Mouse (Mus musculus): ENCODE measurements around the gene Manba. TPM values are rescaled to one million over a fixed set of nuclear protein-coding genes. Genes with fewer than 3 reads are reported as not detected.

Manba gene
- polyA plus RNA-seq, 1 experiment from 2014 or later, result 16.8 TPM

DNA sequence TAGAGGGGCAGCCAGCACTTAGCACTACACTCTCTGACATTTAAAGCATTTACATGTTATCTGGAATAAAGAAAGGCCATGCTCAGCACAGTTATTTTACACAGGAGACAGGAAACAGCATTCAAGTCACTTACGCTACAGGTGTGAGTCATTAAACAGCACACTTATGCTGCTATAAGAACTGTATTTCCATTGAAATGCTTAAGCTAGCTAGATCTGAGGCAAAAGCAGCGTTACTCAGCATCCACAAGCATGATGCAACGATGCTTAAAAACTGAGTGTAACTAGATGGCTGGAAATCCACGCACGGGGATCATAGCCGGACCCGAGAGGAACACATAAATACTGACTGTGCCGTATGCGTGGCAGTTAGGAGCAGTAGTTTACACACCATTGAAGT, 121.6 kb downstream of the Manba start:
- Histone ChIP-seq H3K4me2 (ENCODE audit: low read depth, low read length) (no peak overlapping the region), H3K9me3 (replicated peaks; ENCODE audit: control insufficient read depth, low read length) (no peaks in the 10 kb centered on the region), H3K9ac (ENCODE audit: low read length) (no peak overlapping the region), H3K27ac (ENCODE audit: low read length) (peak overlapping the region; percentile 34), H3K4me3 (replicated peaks; ENCODE audit: low read length) (no peak overlapping the region), H3K36me3 (ENCODE audit: control insufficient read depth, insufficient read depth, low read length) (peaks cover 4% of the 10 kb centered on the region; the same call in 1 of the 2 replicates), H3K4me1 (ENCODE audit: control insufficient read depth, insufficient read depth, low read length) (peaks cover 18% of the 10 kb centered on the region), H3K27me3 (ENCODE audit: control insufficient read depth, insufficient read depth, low read length) (no peaks in the 10 kb centered on the region)
- ATAC-seq (ENCODE audit: insufficient read depth, low FRiP score), result no peak
- 51% methylated on average over 9 of the region's 9 CpGs for WGBS

DNA sequence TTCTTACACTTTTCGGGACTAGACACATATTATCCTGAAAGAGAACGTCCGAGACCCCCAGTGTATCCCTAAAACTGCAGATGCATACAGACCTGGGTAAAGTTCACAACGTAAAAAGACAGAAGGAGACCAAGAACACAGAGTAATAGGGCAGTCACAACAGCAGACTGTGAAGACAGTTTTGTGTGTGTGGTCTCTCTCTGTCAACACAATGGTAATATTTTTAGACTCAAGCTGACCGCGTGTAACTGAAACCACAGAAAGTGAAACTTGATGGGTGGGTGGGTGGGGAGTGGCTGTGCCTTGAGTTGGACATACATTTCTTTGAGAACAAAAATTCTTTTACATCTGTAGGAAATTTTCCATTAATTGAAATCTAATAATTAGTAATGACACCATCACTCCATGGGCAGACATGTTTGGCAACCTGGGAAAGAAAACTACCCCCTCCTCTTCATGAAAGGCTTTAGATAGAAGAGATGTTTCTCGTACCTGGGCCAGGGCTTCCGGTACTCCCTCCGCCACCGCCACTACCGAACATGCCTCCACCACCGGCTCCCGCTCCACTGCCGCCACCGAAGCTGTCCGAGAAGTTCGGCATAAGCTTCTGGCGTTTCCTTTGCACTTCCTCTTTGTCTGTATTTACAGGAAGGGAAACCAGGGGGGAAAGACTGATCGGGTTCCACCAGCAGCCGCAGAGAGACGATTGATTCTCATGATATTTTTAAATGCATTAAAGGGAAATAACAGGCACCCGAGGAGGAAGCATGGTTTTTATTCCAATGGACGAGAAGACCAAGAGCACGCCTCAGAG, 122.5 kb downstream of the Manba start:
- H3K9me3 ChIP-seq (replicated peaks; ENCODE audit: control insufficient read depth, low read length), result no peaks in the 10 kb centered on the region
- no peak for ATAC-seq (ENCODE audit: insufficient read depth, low FRiP score)
- H3K4me2 ChIP-seq (ENCODE audit: low read depth, low read length), result peak overlapping the region; percentile 21; the same call in 1 of the 2 replicates
- H3K9ac ChIP-seq (ENCODE audit: low read length), result no peak overlapping the region
- H3K27me3 ChIP-seq (ENCODE audit: control insufficient read depth, insufficient read depth, low read length), result no peaks in the 10 kb centered on the region
- H3K4me3 ChIP-seq (replicated peaks; ENCODE audit: low read length), result 0 out of 2 replicates have a peak overlapping the region, but pooled peaks have one; percentile 2
- H3K27ac ChIP-seq (ENCODE audit: low read length), result peak overlapping the region; percentile 55
- WGBS, result 76% methylated on average over 24 of the region's 24 CpGs
- 0 out of 2 replicates have a peak, but pooled peaks cover 4% of the 10 kb centered on the region for H3K36me3 ChIP-seq (ENCODE audit: control insufficient read depth, insufficient read depth, low read length)
- H3K4me1 ChIP-seq (ENCODE audit: control insufficient read depth, insufficient read depth, low read length), result peaks cover 18% of the 10 kb centered on the region

- peaks cover 12% of the 10 kb centered on the region for H3K4me1 ChIP-seq (ENCODE audit: control insufficient read depth, insufficient read depth, low read length)
- H3K9ac ChIP-seq (ENCODE audit: low read length), result no peak overlapping the region
- no peak overlapping the region for H3K4me2 ChIP-seq (ENCODE audit: low read depth, low read length)
- no peaks in the 10 kb centered on the region for H3K9me3 ChIP-seq (replicated peaks; ENCODE audit: control insufficient read depth, low read length)
- H3K27ac ChIP-seq (ENCODE audit: low read length), result no peak overlapping the region
- ATAC-seq (ENCODE audit: insufficient read depth, low FRiP score), result no peak
- 73% methylated on average over 3 of the region's 3 CpGs for WGBS
- H3K27me3 ChIP-seq (ENCODE audit: control insufficient read depth, insufficient read depth, low read length), result no peaks in the 10 kb centered on the region
- peaks cover 16% of the 10 kb centered on the region; the same call in 1 of the 2 replicates for H3K36me3 ChIP-seq (ENCODE audit: control insufficient read depth, insufficient read depth, low read length)
- H3K4me3 ChIP-seq (replicated peaks; ENCODE audit: low read length), result no peak overlapping the region
These were observed 124.8 kb downstream of the Manba start for GRCm38 (mm10) chr3:135610221-135610620.

GRCm38 (mm10) chr3:135614376-135614775, 129.0 kb downstream of the Manba start:
- Histone ChIP-seq H3K27me3 (ENCODE audit: control insufficient read depth, insufficient read depth, low read length) (no peaks in the 10 kb centered on the region), H3K4me1 (ENCODE audit: control insufficient read depth, insufficient read depth, low read length) (no peaks in the 10 kb centered on the region), H3K4me2 (ENCODE audit: low read depth, low read length) (no peak overlapping the region), H3K9me3 (replicated peaks; ENCODE audit: control insufficient read depth, low read length) (no peaks in the 10 kb centered on the region), H3K36me3 (ENCODE audit: control insufficient read depth, insufficient read depth, low read length) (peaks cover 15% of the 10 kb centered on the region), H3K4me3 (replicated peaks; ENCODE audit: low read length) (no peak overlapping the region), H3K27ac (ENCODE audit: low read length) (no peak overlapping the region), H3K9ac (ENCODE audit: low read length) (no peak overlapping the region)
- no peak for ATAC-seq (ENCODE audit: insufficient read depth, low FRiP score)
- 68% methylated on average over 3 of the region's 3 CpGs for WGBS

DNA sequence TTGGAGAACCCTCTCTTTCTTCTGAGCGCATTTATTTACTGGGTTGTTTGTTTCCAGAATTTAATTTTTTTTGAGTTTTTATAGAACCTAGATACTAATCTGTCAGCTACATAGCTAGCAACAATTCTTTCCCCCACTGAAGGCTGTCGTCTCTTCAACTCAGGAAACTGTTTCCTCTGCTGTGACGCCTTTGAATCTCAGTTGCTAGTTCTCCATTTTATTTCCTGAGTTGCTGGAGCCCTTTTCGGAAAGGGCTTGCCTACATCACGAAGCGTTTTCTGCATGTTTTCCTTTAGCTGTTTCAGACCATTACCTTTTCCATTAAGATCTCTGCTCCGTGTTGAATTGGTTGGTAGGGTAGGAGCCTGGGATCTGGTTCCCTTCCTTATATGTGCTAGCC, 131.3 kb downstream of the Manba start:
- H3K4me2 ChIP-seq (ENCODE audit: low read depth, low read length), result no peak overlapping the region
- 89% methylated on average over 7 of the region's 7 CpGs for WGBS
- H3K4me3 ChIP-seq (replicated peaks; ENCODE audit: low read length), result no peak overlapping the region
- H3K36me3 ChIP-seq (ENCODE audit: control insufficient read depth, insufficient read depth, low read length), result peaks cover 15% of the 10 kb centered on the region
- H3K9me3 ChIP-seq (replicated peaks; ENCODE audit: control insufficient read depth, low read length), result no peaks in the 10 kb centered on the region
- ATAC-seq (ENCODE audit: insufficient read depth, low FRiP score), result no peak
- H3K4me1 ChIP-seq (ENCODE audit: control insufficient read depth, insufficient read depth, low read length), result no peaks in the 10 kb centered on the region
- no peaks in the 10 kb centered on the region for H3K27me3 ChIP-seq (ENCODE audit: control insufficient read depth, insufficient read depth, low read length)
- H3K27ac ChIP-seq (ENCODE audit: low read length), result no peak overlapping the region
- H3K9ac ChIP-seq (ENCODE audit: low read length), result no peak overlapping the region

Other genes starting within 250 kb of the Manba start
- 5.7 and 6.2 TPM in 2 replicates for gene Bdh2, start 204.4 kb upstream of the Manba start, polyA plus RNA-seq (2015; fragmentation: Nextera tagmentation; extraction: Ambion mirVana)
- 3.6 and 3.7 TPM in 2 replicates for gene Slc9b2, start 177.9 kb upstream of the Manba start, polyA plus RNA-seq (2015; fragmentation: Nextera tagmentation; extraction: Ambion mirVana)
- 0.34 TPM in 1 of 2 replicates, not detected in the other for gene Slc9b1, start 137.6 kb upstream of the Manba start, polyA plus RNA-seq (2015; fragmentation: Nextera tagmentation; extraction: Ambion mirVana)
- gene Cisd2, start 61.7 kb upstream of the Manba start, polyA plus RNA-seq (2015; fragmentation: Nextera tagmentation; extraction: Ambion mirVana), result 52.9 and 59.7 TPM in 2 replicates
- 456 and 465 TPM in 2 replicates for gene Ube2d3, start 47.5 kb upstream of the Manba start, polyA plus RNA-seq (2015; fragmentation: Nextera tagmentation; extraction: Ambion mirVana)
- gene Nfkb1, start 205.9 kb downstream of the Manba start, polyA plus RNA-seq (2015; fragmentation: Nextera tagmentation; extraction: Ambion mirVana), result 19.2 and 22.6 TPM in 2 replicates

Data from stomach, embryonic 16.5 days (tissue).